Comparison of ENCODE assay signal across 12 mouse cellular contexts in the genomic region with DNA sequence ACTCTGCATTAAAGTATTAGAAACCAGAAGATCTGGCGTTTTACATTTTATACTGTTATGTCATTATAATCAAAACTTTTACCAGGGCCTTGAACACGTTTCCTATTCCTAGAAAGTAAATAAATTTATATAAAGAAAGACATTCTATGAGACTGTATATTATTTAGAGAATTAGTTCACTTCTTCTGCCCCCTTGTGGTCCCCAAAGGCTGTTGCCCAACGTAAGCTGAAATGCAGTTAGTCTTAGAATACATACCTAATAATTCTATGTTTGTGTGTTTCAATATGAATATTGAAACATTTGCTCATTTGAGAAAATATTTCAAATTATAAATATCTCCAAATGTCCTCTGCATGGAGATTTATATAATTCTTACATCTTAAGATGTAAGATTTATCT. TPM values are rescaled to one million over a fixed set of nuclear protein-coding genes. Genes with fewer than 3 reads are reported as not detected.
A peak's percentile ranks its signal among the peaks of the same experiment; 100 is the strongest.
DNase-seq lines count a peak whose midpoint lies in the region; ATAC-seq and TF ChIP-seq lines count a peak whose summit lies in the region.
"Had no signal": no experiment of that assay in that cellular context is flagged by ENCODE, and none has a peak within 500 bp of the region (broad histone marks: within the 10 kb centered on the region; RNA-seq: fewer than 3 reads in every experiment).

No protein-coding gene starts in this region.

- TF ChIP-seq EP300 in CH12.LX (IDR thresholded peaks at IDR 0.05; ENCODE audit: low read length), result no peak

- TF ChIP-seq RAD21 in CH12.LX (IDR thresholded peaks at IDR 0.05; ENCODE audit: low read depth, low read length), result peak; percentile 61

- peak; percentile 19 to 35 for DNase-seq in cerebellum, postnatal 14 days
- no peak for DNase-seq in cerebellum, adult 9-11 months
- DNase-seq in left cerebral cortex, postnatal 14 days (ENCODE audit: low spot score in 2 of 2), result peak; percentile 23 to 48
- DNase-seq in left cerebral cortex, adult 8-10 months (ENCODE audit: low spot score in 2 of 2), result no peak
- DNase-seq in CH12.LX (ENCODE audit: extremely low read depth), result peak; percentile 41
- DNase-seq in forebrain, postnatal 0 days, result peak; percentile 59
- DNase-seq in ovary, postnatal 10 days (ENCODE audit: low spot score), result no peak
- no peak for DNase-seq in gastrocnemius, adult 8-10 months (ENCODE audit: low spot score in 2 of 2)

- H3K9me3 ChIP-seq in CH12.LX (replicated peaks; ENCODE audit: low read length), result no peaks in the 10 kb centered on the region
- H3K9me3 ChIP-seq in forebrain, postnatal 0 days (ENCODE audit: low read length), result no peaks in the 10 kb centered on the region
- H3K9me3 ChIP-seq: embryonic facial prominence, embryonic 13.5 days; G1E; hindbrain, embryonic 15.5 days had no signal

- intact Hi-C loops in left cerebral cortex, postnatal 14 days (cut with DNase I), result loop anchor here (10.0 kb wide), 3 partner anchors 182 to 882 kb away; no protein-coding TSS in a partner anchor

- no peaks in the 10 kb centered on the region for H3K27me3 ChIP-seq in CH12.LX (replicated peaks)
- H3K27me3 ChIP-seq in forebrain, postnatal 0 days (ENCODE audit: insufficient read depth, low read length), result no peaks in the 10 kb centered on the region
- H3K27me3 ChIP-seq: embryonic facial prominence, embryonic 13.5 days; hindbrain, embryonic 15.5 days had no signal

- no peaks in the 10 kb centered on the region for H3K36me3 ChIP-seq in CH12.LX (replicated peaks in 1 of 2; ENCODE audit: control insufficient read depth in 1 of 2, insufficient read depth in 1 of 2, low read length in 1 of 2)
- H3K36me3 ChIP-seq in forebrain, postnatal 0 days (ENCODE audit: insufficient read depth), result no peaks in the 10 kb centered on the region
- H3K36me3 ChIP-seq: embryonic facial prominence, embryonic 13.5 days; G1E; hindbrain, embryonic 15.5 days had no signal

- TF ChIP-seq CTCF in CH12.LX (conservative IDR thresholded peaks at IDR 0.05 in 1 of 2, IDR thresholded peaks at IDR 0.05 in 1 of 2; ENCODE audit: low read depth in 2 of 2, low read length in 2 of 2), result peak; percentile 16 to 70; a peak in 2 of 4 replicates
- peak; percentile 66 for TF ChIP-seq CTCF in forebrain, postnatal 0 days (IDR thresholded peaks at IDR 0.05; ENCODE audit: low read depth)

- H3K27ac ChIP-seq in CH12.LX (ENCODE audit: insufficient read depth, low read depth), result no peak overlapping the region
- no peak overlapping the region for H3K27ac ChIP-seq in forebrain, postnatal 0 days (ENCODE audit: low read depth, low read length)
- H3K27ac ChIP-seq: embryonic facial prominence, embryonic 13.5 days; hindbrain, embryonic 15.5 days had no signal

- ATAC-seq in forebrain, postnatal 0 days, result peak; percentile 61; the same call in 1 of the 2 replicates

- no peak for TF ChIP-seq POLR2A in CH12.LX (IDR thresholded peaks at IDR 0.05; ENCODE audit: low read depth, low read length)

- H3K9ac ChIP-seq in CH12.LX (ENCODE audit: insufficient read depth, low read depth), result no peak overlapping the region
- H3K9ac ChIP-seq in forebrain, postnatal 0 days, result no peak overlapping the region
- H3K9ac ChIP-seq: embryonic facial prominence, embryonic 13.5 days; hindbrain, embryonic 15.5 days had no signal

- in situ Hi-C loops in CH12.LX (cut with MboI; ENCODE audit: low pct_ligation_motif_present, low pct_unique_long_range_greater_than_20kb, low sequenced_read_pairs), result no loop called here

- 30% methylated on average over 3 of the region's 3 CpGs for WGBS in forebrain, postnatal 0 days

- no peak overlapping the region for H3K4me3 ChIP-seq in CH12.LX (replicated peaks in 1 of 3; ENCODE audit: low read depth in 2 of 3, low read length in 2 of 3, poor library complexity in 1 of 3)
- H3K4me3 ChIP-seq in forebrain, postnatal 0 days (ENCODE audit: low read depth, low read length), result no peak overlapping the region
- H3K4me3 ChIP-seq: embryonic facial prominence, embryonic 13.5 days; hindbrain, embryonic 15.5 days had no signal

- dilution Hi-C loops in CH12.LX (cut with MboI; ENCODE audit: extremely low pct_ligation_motif_present, extremely low pct_unique_long_range_greater_than_20kb, low sequenced_read_pairs), result no loop called here

- no peaks in the 10 kb centered on the region for H3K79me2 ChIP-seq in CH12.LX (replicated peaks; ENCODE audit: control insufficient read depth, extremely low read depth, insufficient read depth, poor library complexity, severe bottlenecking)

- H3K4me2 ChIP-seq in CH12.LX (ENCODE audit: insufficient read depth, low read depth, poor library complexity, severe bottlenecking), result no peak overlapping the region
- no peak overlapping the region for H3K4me2 ChIP-seq in forebrain, postnatal 0 days (ENCODE audit: low read depth)
- H3K4me2 ChIP-seq: embryonic facial prominence, embryonic 13.5 days; hindbrain, embryonic 15.5 days had no signal

- no peaks in the 10 kb centered on the region for H3K4me1 ChIP-seq in CH12.LX (ENCODE audit: control insufficient read depth in 1 of 2, insufficient read depth in 2 of 2)
- no peaks in the 10 kb centered on the region for H3K4me1 ChIP-seq in forebrain, postnatal 0 days (ENCODE audit: insufficient read depth)
- H3K4me1 ChIP-seq: embryonic facial prominence, embryonic 13.5 days; hindbrain, embryonic 15.5 days had no signal

TF ChIP-seq in CH12.LX, 34 proteins besides CTCF, POLR2A, EP300 and RAD21:
- no peak for TF ChIP-seq RCOR1 (conservative IDR thresholded peaks at IDR 0.05; ENCODE audit: low read depth, low read length)
- TF ChIP-seq SMC3 (IDR thresholded peaks at IDR 0.05; ENCODE audit: low read depth, low read length), result peak; percentile 74
- no peak for TF ChIP-seq PAX5 (IDR thresholded peaks at IDR 0.05; ENCODE audit: low read length)
- TF ChIP-seq JUND (conservative IDR thresholded peaks at IDR 0.05; ENCODE audit: low read depth, low read length), result no peak
- TF ChIP-seq BHLHE40 (IDR thresholded peaks at IDR 0.05; ENCODE audit: low read depth, low read length), result no peak
- TF ChIP-seq HCFC1 (IDR thresholded peaks at IDR 0.05; ENCODE audit: low read depth, low read length), result no peak
- no peak for TF ChIP-seq MEF2A (IDR thresholded peaks at IDR 0.05; ENCODE audit: borderline replicate concordance, low read depth, low read length)
- TF ChIP-seq ETS1 (conservative IDR thresholded peaks at IDR 0.05; ENCODE audit: low read depth, low read length), result no peak

RNA-seq across cellular contexts. Expression of a gene that starts 25.2 kb away (rescaled TPM):
- total RNA-seq in left cerebral cortex, postnatal 14 days (2021), result not detected
- total RNA-seq in left cerebral cortex, adult 8-10 months (2022), result not detected
- total RNA-seq in CH12.LX (2012; rRNA removed) (not detected in 2 replicates), CH12.LX (2014; rRNA removed) (not detected in 2 replicates)
- not detected in 2 replicates for polyA plus RNA-seq in CH12.LX (2012; ENCODE audit: insufficient read length, low read depth)
- not detected in 2 replicates for total RNA-seq in forebrain, postnatal 0 days (2014; rRNA removed)
- not detected in 2 replicates for polyA plus RNA-seq in forebrain, postnatal 0 days (2015; fragmentation: Nextera tagmentation; extraction: Ambion mirVana)
- total RNA-seq in gastrocnemius, adult 8-10 months (2022), result under 1 TPM in 1 of 4 experiments, not detected in 3; 0.54 TPM
- total RNA-seq: G1E had no signal
- polyA plus RNA-seq: G1E; hindbrain, embryonic 15.5 days had no signal

RNA-seq across cellular contexts. Expression of a gene that starts 30.9 kb away (rescaled TPM):
- total RNA-seq in left cerebral cortex, postnatal 14 days (2021), result not detected
- not detected for total RNA-seq in left cerebral cortex, adult 8-10 months (2022)
- total RNA-seq in CH12.LX (2012; rRNA removed) (not detected in 2 replicates), CH12.LX (2014; rRNA removed) (not detected in 2 replicates)
- polyA plus RNA-seq in CH12.LX (2012; ENCODE audit: insufficient read length, low read depth), result not detected in 2 replicates
- total RNA-seq in forebrain, postnatal 0 days (2014; rRNA removed), result not detected in 2 replicates
- polyA plus RNA-seq in forebrain, postnatal 0 days (2015; fragmentation: Nextera tagmentation; extraction: Ambion mirVana), result not detected in 2 replicates
- total RNA-seq in gastrocnemius, adult 8-10 months (2022), result not detected
- total RNA-seq: G1E had no signal
- polyA plus RNA-seq: embryonic facial prominence, embryonic 13.5 days; G1E; hindbrain, embryonic 15.5 days had no signal

RNA-seq across cellular contexts. Expression of a gene that starts 49.9 kb away (rescaled TPM):
- not detected for total RNA-seq in left cerebral cortex, postnatal 14 days (2021)
- total RNA-seq in left cerebral cortex, adult 8-10 months (2022), result not detected
- total RNA-seq in CH12.LX (2012; rRNA removed) (not detected in 2 replicates), CH12.LX (2014; rRNA removed) (not detected in 2 replicates)
- polyA plus RNA-seq in CH12.LX (2012; ENCODE audit: insufficient read length, low read depth), result not detected in 2 replicates
- not detected in 2 replicates for total RNA-seq in forebrain, postnatal 0 days (2014; rRNA removed)
- not detected in 2 replicates for polyA plus RNA-seq in forebrain, postnatal 0 days (2015; fragmentation: Nextera tagmentation; extraction: Ambion mirVana)
- total RNA-seq in gastrocnemius, adult 8-10 months (2022), result not detected
- total RNA-seq: G1E had no signal
- polyA plus RNA-seq: G1E; hindbrain, embryonic 15.5 days; liver, embryonic 16.5 days had no signal

Comparison
In these comparisons a context has a peak if more than half of its experiments do, and no peak if none do; other contexts are left out.
1. DNase-seq: peak in cerebellum, postnatal 14 days (2 of 2), left cerebral cortex, postnatal 14 days (2 of 2), CH12.LX (single experiment) and forebrain, postnatal 0 days (single experiment); none in cerebellum, adult 9-11 months (single experiment), left cerebral cortex, adult 8-10 months (0 of 2), ovary, postnatal 10 days (single experiment) and gastrocnemius, adult 8-10 months (0 of 2).